Mouse (Mus musculus) forebrain, postnatal 0 days (tissue): ENCODE results near the gene Crlf1. TPM values are rescaled to one million over a fixed set of nuclear protein-coding genes. Genes with fewer than 3 reads are reported as not detected.

Experiments used
- ATAC-seq: fragments of 200-750 bp; cut with Nextera tagmentation; 2 replicates; pipeline ENCODE4 v1.8.0; 2017; ENCODE audit warnings: mild to moderate bottlenecking, moderate library complexity
- DNase-seq: peaks from one replicate; pipeline ENCODE4 v3.0.0-alpha.2; 2015
- H3K27ac ChIP-seq: fragments of 300-500 bp; sonication (generic); 2 replicates; pipeline ENCODE4 v1.5.1; 2014; ENCODE audit warnings: low read depth, mild to moderate bottlenecking, antibody characterized with exemption, low read length, moderate library complexity, mixed read lengths
- H3K27me3 ChIP-seq: fragments of 300-500 bp; sonication (generic); 2 replicates; pipeline ENCODE4 v1.6.1; 2014; ENCODE audit warnings: mild to moderate bottlenecking, low read length, mixed read lengths; ENCODE audit not compliant: insufficient read depth
- H3K36me3 ChIP-seq: fragments of 300-500 bp; sonication (generic); 2 replicates; pipeline ENCODE4 v1.6.1; 2014; ENCODE audit warnings: mild to moderate bottlenecking, moderate library complexity; ENCODE audit not compliant: insufficient read depth
- H3K4me1 ChIP-seq: fragments of 300-500 bp; sonication (generic); 2 replicates; pipeline ENCODE4 v1.6.1; 2014; ENCODE audit warnings: antibody characterized with exemption; ENCODE audit not compliant: insufficient read depth
- H3K4me2 ChIP-seq: fragments of 300-500 bp; sonication (generic); 2 replicates; pipeline ENCODE4 v1.6.1; 2014; ENCODE audit warnings: low read depth, mild to moderate bottlenecking, moderate library complexity
- H3K4me3 ChIP-seq: fragments of 300-500 bp; sonication (generic); 2 replicates; pipeline ENCODE4 v1.5.1; 2014; ENCODE audit warnings: low read depth, low read length, mixed read lengths
- H3K9ac ChIP-seq: fragments of 300-500 bp; sonication (generic); 2 replicates; pipeline ENCODE4 v1.6.1; 2014; ENCODE audit warnings: mild to moderate bottlenecking
- H3K9me3 ChIP-seq: fragments of 300-500 bp; sonication (generic); 2 replicates; pipeline ENCODE4 v1.6.1; 2016; ENCODE audit warnings: low read length
- CTCF ChIP-seq: sonication (generic); IDR thresholded peaks from 2 replicates; pipeline ENCODE4 v1.5.1; 2016; ENCODE audit warnings: antibody characterized with exemption, control low read depth, low read depth
- WGBS: fragments of 180-500 bp; shearing (Covaris S2); extraction: QIAGEN DNeasy Blood & Tissue Kit; methylation state at CpG from one replicate; pipeline ENCODE4 v1.1.7; 2014; 5-methylcytosine and 5-hydroxymethylcytosine counted together
- polyA plus RNA-seq: library from polyadenylated mRNA; unstranded; fragments of >200 nt; fragmentation: Nextera tagmentation; extraction: Ambion mirVana; gene quantifications from 2 replicates; pipeline ENCODE4 v1.2.1, GENCODE M21; 2015
- total RNA-seq: library from RNA; depleted of rRNA; stranded (reverse); fragments of >200 nt; gene quantifications from 2 replicates; pipeline ENCODE4 v1.2.3, GENCODE M21; 2014

The Crlf1 gene
- total and polyA plus RNA-seq, 2 experiments from 2014 or later = 6.5 to 24.6 TPM

GRCm38 (mm10) chr8:70530314-70530713, 37.4 kb downstream of the Crlf1 start:
- H3K4me1 ChIP-seq = peaks cover 6% of the 10 kb centered on the region; the same call in 1 of the 2 replicates
- peaks cover 47% of the 10 kb centered on the region for H3K36me3 ChIP-seq
- H3K4me2 ChIP-seq = no peak overlapping the region
- no peaks in the 10 kb centered on the region for H3K9me3 ChIP-seq
- 94% methylated on average over 2 of the region's 2 CpGs for WGBS
- ATAC-seq (no peak), DNase-seq (no peak)
- H3K9ac ChIP-seq = no peak overlapping the region
- H3K27ac ChIP-seq = no peak overlapping the region
- no peaks in the 10 kb centered on the region for H3K27me3 ChIP-seq
- no peak overlapping the region for H3K4me3 ChIP-seq
- TF ChIP-seq CTCF = peak; percentile 35; the same call in 1 of the 2 replicates

GRCm38 (mm10) chr8:70534281-70534680, 41.3 kb downstream of the Crlf1 start:
- Histone ChIP-seq H3K27ac (no peak overlapping the region), H3K4me1 (no peaks in the 10 kb centered on the region), H3K36me3 (peaks cover 65% of the 10 kb centered on the region), H3K27me3 (no peaks in the 10 kb centered on the region), H3K9me3 (no peaks in the 10 kb centered on the region), H3K4me3 (no peak overlapping the region), H3K9ac (no peak overlapping the region), H3K4me2 (no peak overlapping the region)
- TF ChIP-seq CTCF = no peak
- DNase-seq (no peak), ATAC-seq (no peak)
- WGBS = 90% methylated on average over 12 of the region's 12 CpGs

GRCm38 (mm10) chr8:70535221-70535620, 42.3 kb downstream of the Crlf1 start:
- WGBS = 97% methylated on average over 3 of the region's 3 CpGs
- no peak overlapping the region for H3K9ac ChIP-seq
- TF ChIP-seq CTCF = no peak
- H3K27ac ChIP-seq = no peak overlapping the region
- H3K27me3 ChIP-seq = no peaks in the 10 kb centered on the region
- peaks cover 3% of the 10 kb centered on the region; the same call in 1 of the 2 replicates for H3K4me1 ChIP-seq
- no peak overlapping the region for H3K4me3 ChIP-seq
- H3K4me2 ChIP-seq = no peak overlapping the region
- DNase-seq (no peak), ATAC-seq (no peak)
- H3K36me3 ChIP-seq = peaks cover 65% of the 10 kb centered on the region
- H3K9me3 ChIP-seq = no peaks in the 10 kb centered on the region

- 87% methylated on average over 2 of the region's 2 CpGs for WGBS
- peaks cover 63% of the 10 kb centered on the region for H3K36me3 ChIP-seq
- DNase-seq = no peak
- no peak for TF ChIP-seq CTCF
- no peaks in the 10 kb centered on the region for H3K27me3 ChIP-seq
- H3K9me3 ChIP-seq = no peaks in the 10 kb centered on the region
- no peak overlapping the region for H3K27ac ChIP-seq
- H3K9ac ChIP-seq = no peak overlapping the region
- H3K4me3 ChIP-seq = no peak overlapping the region
- H3K4me2 ChIP-seq = no peak overlapping the region
- ATAC-seq = no peak
- peaks cover 7% of the 10 kb centered on the region; the same call in 1 of the 2 replicates for H3K4me1 ChIP-seq
These were observed 42.7 kb downstream of the Crlf1 start for GRCm38 (mm10) chr8:70535701-70536100.

GRCm38 (mm10) chr8:70538024-70538579, 45.1 kb downstream of the Crlf1 start:
- H3K36me3 ChIP-seq = peaks cover 39% of the 10 kb centered on the region
- H3K4me3 ChIP-seq = peak overlapping the region; percentile 90
- peak overlapping the region; percentile 84 for H3K9ac ChIP-seq
- no peaks in the 10 kb centered on the region for H3K27me3 ChIP-seq
- WGBS = 15% methylated on average over 24 of the region's 24 CpGs
- H3K9me3 ChIP-seq = no peaks in the 10 kb centered on the region
- peak overlapping the region; percentile 93 for H3K4me2 ChIP-seq
- ATAC-seq (no peak), DNase-seq (no peak)
- TF ChIP-seq CTCF = no peak
- peaks cover 11% of the 10 kb centered on the region; the same call in 1 of the 2 replicates for H3K4me1 ChIP-seq
- H3K27ac ChIP-seq = peak overlapping the region; percentile 91; the same call in 1 of the 2 replicates

GRCm38 (mm10) chr8:70538633-70539076, 45.7 kb downstream of the Crlf1 start:
- ATAC-seq (peak; percentile 85), DNase-seq (peak; percentile 100)
- H3K9me3 ChIP-seq = no peaks in the 10 kb centered on the region
- peak overlapping the region; percentile 91 for H3K27ac ChIP-seq
- H3K36me3 ChIP-seq = peaks cover 34% of the 10 kb centered on the region
- whole genome bisulfite sequencing = under 1% methylated on average over 32 of the region's 32 CpGs
- no peaks in the 10 kb centered on the region for H3K27me3 ChIP-seq
- H3K4me1 ChIP-seq = peaks cover 11% of the 10 kb centered on the region; the same call in 1 of the 2 replicates
- peak overlapping the region; percentile 90 for H3K4me3 ChIP-seq
- peak overlapping the region; percentile 93 for H3K4me2 ChIP-seq
- TF ChIP-seq CTCF = no peak
- peak overlapping the region; percentile 84 for H3K9ac ChIP-seq

GRCm38 (mm10) chr8:70539077-70539813, 46.3 kb downstream of the Crlf1 start, which contains the start of gene Ell:
TSS of gene Ell (plus strand) at chr8:70539457.
- ATAC-seq = peak; percentile 91
- H3K4me2 ChIP-seq = peak within 1 kb of the TSS; percentile 93
- peak; percentile 99 for DNase-seq
- peak within 1 kb of the TSS; percentile 91 for H3K27ac ChIP-seq
- peaks cover 28% of the 10 kb centered on the region for H3K36me3 ChIP-seq
- no peaks in the 10 kb centered on the region for H3K27me3 ChIP-seq
- peak within 1 kb of the TSS; percentile 84 for H3K9ac ChIP-seq
- H3K4me3 ChIP-seq = peak within 1 kb of the TSS; percentile 90
- H3K9me3 ChIP-seq = no peaks in the 10 kb centered on the region
- H3K4me1 ChIP-seq = peaks cover 11% of the 10 kb centered on the region; the same call in 1 of the 2 replicates
- TF ChIP-seq CTCF = no peak
- under 1% methylated on average over 53 of the region's 58 CpGs for WGBS
